Mouse (Mus musculus) lung, postnatal 0 days (tissue): Measurements from ENCODE around the gene Lhfpl2. TPM values are rescaled to one million over a fixed set of nuclear protein-coding genes. Genes with fewer than 3 reads are reported as not detected.
A peak's percentile ranks its signal among the peaks of the same experiment; 100 is the strongest.

Experiments used
- ATAC-seq: fragments of 200-750 bp; cut with Nextera tagmentation; 2 replicates; pipeline ENCODE4 v1.8.0; 2017; ENCODE audit warnings: moderate library complexity
- DNase-seq: peaks from one replicate; pipeline ENCODE4 v3.0.0-alpha.2; 2016; ENCODE audit warnings: low spot score
- H3K27ac ChIP-seq: fragments of 300-500 bp; sonication (generic); 2 replicates; pipeline ENCODE4 v1.5.1; 2014; ENCODE audit warnings: antibody characterized with exemption, mild to moderate bottlenecking, low read length, mixed read lengths
- H3K27me3 ChIP-seq: fragments of 300-500 bp; sonication (generic); replicated peaks from 2 replicates; pipeline ENCODE4 v1.6.1; 2014; ENCODE audit warnings: low read length, mixed read lengths; ENCODE audit not compliant: insufficient read depth
- H3K36me3 ChIP-seq: fragments of 300-500 bp; sonication (generic); 2 replicates; pipeline ENCODE4 v1.6.1; 2014; ENCODE audit warnings: low read length, mixed read lengths; ENCODE audit not compliant: insufficient read depth
- H3K4me1 ChIP-seq: fragments of 300-500 bp; sonication (generic); 2 replicates; pipeline ENCODE4 v1.6.1; 2014; ENCODE audit warnings: antibody characterized with exemption, low read depth, low read length, mixed read lengths; ENCODE audit not compliant: insufficient read depth
- H3K4me2 ChIP-seq: fragments of 300-500 bp; sonication (generic); replicated peaks from 2 replicates; pipeline ENCODE4 v1.6.1; 2014; ENCODE audit warnings: low read depth, mild to moderate bottlenecking, low read length, moderate library complexity, mixed read lengths
- H3K4me3 ChIP-seq: fragments of 300-500 bp; sonication (generic); 2 replicates; pipeline ENCODE4 v1.5.1; 2014; ENCODE audit warnings: low read depth, low read length
- H3K9ac ChIP-seq: fragments of 300-500 bp; sonication (generic); replicated peaks from 2 replicates; pipeline ENCODE4 v1.6.1; 2014; ENCODE audit warnings: low read depth, mild to moderate bottlenecking
- H3K9me3 ChIP-seq: fragments of 300-500 bp; sonication (generic); 2 replicates; pipeline ENCODE4 v1.6.1; 2016; ENCODE audit warnings: low read length, mixed read lengths
- CTCF ChIP-seq: IDR thresholded peaks from 2 replicates; pipeline ENCODE4 v1.5.1; 2016; ENCODE audit warnings: antibody characterized with exemption, mild to moderate bottlenecking
- EP300 ChIP-seq: IDR thresholded peaks from 2 replicates; pipeline ENCODE4 v1.6.1; 2016; ENCODE audit warnings: antibody characterized with exemption, mild to moderate bottlenecking, control low read depth
- WGBS: fragments of 180-500 bp; shearing (Covaris S2); extraction: QIAGEN DNeasy Blood & Tissue Kit; methylation state at CpG from one replicate; pipeline ENCODE4 v1.1.7; 2014; 5-methylcytosine and 5-hydroxymethylcytosine counted together
- polyA plus RNA-seq: library from polyadenylated mRNA; unstranded; fragments of >200 nt; fragmentation: Nextera tagmentation; extraction: Ambion mirVana; gene quantifications from 2 replicates; pipeline ENCODE4 v1.2.1, GENCODE M21; 2015

Lhfpl2 gene
- polyA plus RNA-seq, 1 experiment from 2014 or later: 19.9 TPM

DNA sequence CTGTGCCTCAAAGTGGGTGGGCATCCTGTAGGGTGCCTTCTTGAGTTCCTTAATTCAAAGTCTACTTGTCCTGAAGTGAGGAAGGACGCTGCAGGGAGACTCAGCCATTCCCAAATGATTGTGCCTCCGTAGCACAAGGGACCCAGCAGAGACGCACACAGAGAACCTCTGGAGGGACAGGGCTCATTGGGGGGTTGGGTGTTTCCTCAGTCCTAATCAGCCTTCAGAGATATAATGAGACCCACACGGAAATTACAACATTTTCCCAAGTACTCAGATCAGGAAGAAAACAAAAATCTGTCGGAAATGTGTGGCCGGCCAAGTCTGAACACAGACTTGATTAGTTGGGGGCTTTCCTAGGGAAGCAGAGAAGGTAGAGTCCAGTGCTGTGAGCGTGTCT, 72.8 kb downstream of the Lhfpl2 start:
- Histone ChIP-seq H3K27me3 (no peaks in the 10 kb centered on the region), H3K4me1 (peaks cover 10% of the 10 kb centered on the region; the same call in 1 of the 2 replicates), H3K36me3 (no peaks in the 10 kb centered on the region), H3K9ac (no peak overlapping the region), H3K27ac (no peak overlapping the region), H3K4me3 (no peak overlapping the region), H3K9me3 (no peaks in the 10 kb centered on the region), H3K4me2 (no peak overlapping the region)
- TF ChIP-seq EP300: no peak
- TF ChIP-seq CTCF: no peak
- no peak for DNase-seq
- WGBS: 38% methylated on average over 7 of the region's 7 CpGs
- no peak for ATAC-seq

GRCm38 (mm10) chr13:94131135-94131534, 73.5 kb downstream of the Lhfpl2 start:
- Histone ChIP-seq H3K9me3 (no peaks in the 10 kb centered on the region), H3K27me3 (no peaks in the 10 kb centered on the region), H3K36me3 (no peaks in the 10 kb centered on the region), H3K4me3 (no peak overlapping the region), H3K4me1 (peaks cover 13% of the 10 kb centered on the region; the same call in 1 of the 2 replicates), H3K9ac (no peak overlapping the region), H3K27ac (no peak overlapping the region), H3K4me2 (no peak overlapping the region)
- no peak for TF ChIP-seq EP300
- TF ChIP-seq CTCF: no peak
- ATAC-seq (no peak), DNase-seq (no peak)
- 80% methylated on average over 4 of the region's 4 CpGs for WGBS

DNA sequence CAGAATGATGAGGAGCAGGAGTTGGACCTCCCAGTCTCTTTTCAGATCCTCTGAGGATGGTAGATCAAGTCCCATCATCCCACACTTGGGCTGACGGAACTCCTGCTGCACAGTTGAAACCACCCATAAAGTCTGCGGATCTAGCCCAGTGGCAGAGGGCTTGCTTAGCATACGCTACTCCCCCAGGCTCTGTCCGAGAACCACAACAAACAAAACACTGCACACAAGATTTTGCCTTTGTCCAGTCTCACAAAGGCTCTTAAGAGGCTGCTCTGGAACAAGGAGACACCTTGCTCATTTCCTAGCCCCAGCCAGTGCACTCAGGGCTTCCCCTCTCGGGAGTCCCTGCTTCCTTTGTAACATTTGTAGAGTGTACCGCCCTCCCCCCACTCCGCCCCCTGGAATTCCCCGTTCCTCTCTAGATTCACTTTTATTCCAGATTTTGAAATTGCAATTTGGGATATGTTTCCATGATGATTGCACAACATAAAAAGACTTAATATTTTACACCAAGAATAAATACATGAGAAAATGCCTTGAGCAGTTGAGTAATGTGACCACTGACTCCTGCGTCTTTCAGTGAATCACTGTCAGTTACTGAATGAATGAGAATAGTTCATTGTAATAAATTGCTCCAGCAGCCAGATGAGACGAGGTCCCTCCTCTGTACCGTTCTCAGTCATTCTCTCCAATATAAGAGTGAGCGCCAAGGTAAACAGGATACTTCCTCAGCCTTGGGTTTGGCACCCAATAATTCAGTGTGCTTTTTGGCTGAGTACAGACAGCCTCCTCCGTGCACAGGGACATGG, 74.8 kb downstream of the Lhfpl2 start:
- Histone ChIP-seq H3K4me1 (peaks cover 18% of the 10 kb centered on the region; the same call in 1 of the 2 replicates), H3K4me2 (no peak overlapping the region)
- 32% methylated on average over 13 of the region's 13 CpGs for WGBS

GRCm38 (mm10) chr13:94134646-94135045, 77.0 kb downstream of the Lhfpl2 start:
- ATAC-seq (no peak), DNase-seq (no peak)
- H3K9ac ChIP-seq: no peak overlapping the region
- no peak overlapping the region for H3K4me3 ChIP-seq
- H3K4me1 ChIP-seq: peaks cover 22% of the 10 kb centered on the region
- peak overlapping the region; percentile 9; the same call in 1 of the 2 replicates for H3K27ac ChIP-seq
- H3K9me3 ChIP-seq: no peaks in the 10 kb centered on the region
- 52% methylated on average over 7 of the region's 7 CpGs for WGBS
- TF ChIP-seq CTCF: no peak
- no peaks in the 10 kb centered on the region for H3K27me3 ChIP-seq
- no peak overlapping the region for H3K4me2 ChIP-seq
- H3K36me3 ChIP-seq: no peaks in the 10 kb centered on the region

More for the DNA sequence above, 74.8 kb downstream of the Lhfpl2 start:
- DNase-seq: peak; percentile 76
- TF ChIP-seq EP300 (peak; percentile 48; the same call in 1 of the 2 replicates), CTCF (no peak)
- no peak overlapping the region for H3K9ac ChIP-seq
- no peaks in the 10 kb centered on the region for H3K27me3 ChIP-seq
- H3K27ac ChIP-seq: no peak overlapping the region
- H3K4me3 ChIP-seq: no peak overlapping the region
- peak; percentile 40 for ATAC-seq
- no peaks in the 10 kb centered on the region for H3K36me3 ChIP-seq
- H3K9me3 ChIP-seq: no peaks in the 10 kb centered on the region

DNA sequence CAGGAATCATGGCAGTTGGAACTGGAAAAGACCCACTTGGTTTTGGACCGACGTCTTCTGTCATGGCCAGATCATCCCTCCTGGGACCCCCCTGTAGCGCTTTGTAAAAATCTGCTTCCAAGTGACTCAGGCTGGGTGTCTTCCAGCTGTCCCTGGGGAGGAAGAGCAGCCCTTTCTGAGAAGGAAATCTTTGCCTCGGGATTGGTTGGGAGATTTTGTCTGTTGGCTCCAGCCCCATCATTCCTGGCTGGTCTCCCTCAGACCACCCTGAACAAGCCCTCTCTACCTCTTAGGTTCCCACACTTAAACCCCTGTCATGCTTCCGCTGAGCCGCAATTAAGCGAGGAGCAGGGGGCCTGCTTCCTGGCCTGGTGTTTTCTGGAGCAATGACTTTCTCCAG, 77.6 kb downstream of the Lhfpl2 start:
- Histone ChIP-seq H3K27ac (no peak overlapping the region; the same call in 1 of the 2 replicates), H3K36me3 (no peaks in the 10 kb centered on the region), H3K9ac (no peak overlapping the region), H3K27me3 (no peaks in the 10 kb centered on the region), H3K4me1 (peaks cover 27% of the 10 kb centered on the region), H3K4me2 (no peak overlapping the region), H3K9me3 (no peaks in the 10 kb centered on the region), H3K4me3 (no peak overlapping the region)
- WGBS: 56% methylated on average over 7 of the region's 7 CpGs
- peak; percentile 60 for DNase-seq
- ATAC-seq: peak; percentile 50
- no peak for TF ChIP-seq CTCF
- TF ChIP-seq EP300: no peak

DNA sequence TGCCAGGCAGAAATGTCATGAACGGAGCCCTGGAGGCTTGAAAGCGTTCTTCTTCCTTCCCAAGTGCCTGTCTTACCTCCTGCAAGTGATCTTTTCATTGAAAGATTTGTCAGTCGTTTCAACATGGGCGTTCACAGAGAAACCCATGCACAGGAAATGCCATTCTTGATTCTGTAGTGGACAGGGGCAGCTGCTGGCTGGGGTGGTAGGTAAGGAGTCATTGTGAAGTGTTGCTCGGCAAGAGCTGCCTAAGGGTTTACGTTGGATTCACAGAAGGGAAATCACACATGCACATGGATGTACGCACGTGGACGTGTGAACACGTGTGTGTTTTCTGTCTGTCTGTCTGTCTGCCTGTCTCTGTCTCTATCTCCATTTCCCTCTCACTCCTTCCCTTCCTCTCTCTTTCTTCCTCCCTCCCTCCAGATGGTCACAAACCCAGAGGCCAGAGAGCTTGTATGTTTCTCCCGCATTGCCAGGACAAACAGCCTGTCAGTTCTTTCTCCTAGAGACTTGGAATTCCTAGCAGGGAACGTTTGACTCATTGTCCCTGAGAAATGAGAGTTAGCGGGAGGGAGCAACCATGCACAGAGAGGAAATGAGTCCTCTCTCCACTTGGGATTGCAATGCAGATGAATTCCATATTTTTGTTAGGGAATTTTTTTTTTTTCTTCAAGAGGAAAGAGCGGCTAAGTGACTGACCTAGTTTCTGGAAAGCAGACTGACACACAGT, 82.3 kb downstream of the Lhfpl2 start:
- peak; percentile 78 for DNase-seq
- Histone ChIP-seq H3K4me3 (no peak overlapping the region), H3K36me3 (no peaks in the 10 kb centered on the region), H3K4me1 (peaks cover 24% of the 10 kb centered on the region), H3K27ac (0 out of 2 replicates have a peak overlapping the region, but pooled peaks have one; percentile 10), H3K9ac (no peak overlapping the region), H3K9me3 (no peaks in the 10 kb centered on the region), H3K4me2 (no peak overlapping the region), H3K27me3 (no peaks in the 10 kb centered on the region)
- peak; percentile 26 for ATAC-seq
- WGBS: 31% methylated on average over 14 of the region's 14 CpGs
- TF ChIP-seq CTCF: no peak
- no peak for TF ChIP-seq EP300
